Mouse (Mus musculus): ENCODE results near the gene Epb42.
"Not testable (repeated sequence)": the region's sequence is repeated elsewhere in the genome, so short reads cannot be mapped to it uniquely, and the experiment has no call there.

Gene Epb42

DNA sequence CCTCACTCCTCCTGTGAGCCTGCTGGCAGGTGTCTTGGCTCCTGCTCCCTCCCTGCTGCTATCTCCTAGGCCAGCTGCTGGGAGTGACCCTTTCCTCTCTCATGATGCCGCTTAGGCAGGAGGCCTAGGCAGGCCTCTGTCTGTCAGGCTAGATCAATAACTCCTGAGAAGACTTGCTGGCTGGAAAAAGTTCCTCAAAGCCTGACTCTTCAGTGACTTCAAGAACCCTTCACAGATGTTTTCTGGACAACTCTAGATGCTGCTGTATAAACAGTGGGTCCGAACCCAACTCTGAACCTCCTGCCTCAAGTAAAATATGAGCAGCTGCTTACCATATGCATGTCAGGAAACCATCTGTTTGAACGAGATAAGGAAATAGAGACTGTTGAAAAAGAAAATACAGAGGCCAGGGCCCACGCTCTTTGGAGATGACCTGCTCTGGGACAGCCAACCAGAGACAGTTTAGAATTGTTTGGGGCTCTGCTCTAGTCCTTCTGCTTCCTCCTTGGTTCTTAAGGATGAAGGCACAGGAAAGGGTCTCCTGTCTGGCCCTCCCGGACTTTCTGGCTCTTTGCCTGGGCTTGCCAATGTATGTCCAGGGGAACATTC is at the start of gene Epb42:
TSS of gene Epb42 (minus strand) at position 340 of the 609 bp plus-strand sequence.
- in situ Hi-C loops (cut with MboI; ENCODE audit: low sequenced_read_pairs) = no loop called here

- in situ Hi-C loops (cut with MboI; ENCODE audit: low sequenced_read_pairs) = no loop called here
Observed at GRCm38 (mm10) chr2:121085480-121086185, 48.8 kb upstream of the Epb42 start, which contains the start of gene Tgm5. Gene Tgm5, minus strand, starts transcription at chr2:121085841.

DNA sequence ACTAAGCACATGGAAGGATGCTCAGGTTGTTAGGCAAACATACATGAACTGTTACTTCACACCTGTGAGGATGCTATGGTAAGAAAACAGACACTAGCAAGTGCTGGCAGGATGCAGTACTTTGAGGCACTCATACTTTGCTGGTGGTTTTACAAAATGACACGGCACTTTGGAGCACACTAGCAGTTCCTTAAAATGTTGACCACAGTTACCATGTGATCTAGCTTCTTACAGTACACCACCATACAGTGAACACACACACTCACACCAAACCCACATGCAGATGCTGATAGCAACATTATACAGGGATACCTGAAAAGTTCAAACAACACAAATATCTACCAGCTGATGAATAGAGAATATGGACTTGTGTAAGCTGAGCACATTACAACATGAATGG is 45.8 kb upstream of the Epb42 start:
- in situ Hi-C loops (cut with MboI; ENCODE audit: low sequenced_read_pairs) = no loop called here

- in situ Hi-C loops (cut with MboI; ENCODE audit: low sequenced_read_pairs) = no loop called here
Observed at GRCm38 (mm10) chr2:121074747-121075146, 37.9 kb upstream of the Epb42 start.

DNA sequence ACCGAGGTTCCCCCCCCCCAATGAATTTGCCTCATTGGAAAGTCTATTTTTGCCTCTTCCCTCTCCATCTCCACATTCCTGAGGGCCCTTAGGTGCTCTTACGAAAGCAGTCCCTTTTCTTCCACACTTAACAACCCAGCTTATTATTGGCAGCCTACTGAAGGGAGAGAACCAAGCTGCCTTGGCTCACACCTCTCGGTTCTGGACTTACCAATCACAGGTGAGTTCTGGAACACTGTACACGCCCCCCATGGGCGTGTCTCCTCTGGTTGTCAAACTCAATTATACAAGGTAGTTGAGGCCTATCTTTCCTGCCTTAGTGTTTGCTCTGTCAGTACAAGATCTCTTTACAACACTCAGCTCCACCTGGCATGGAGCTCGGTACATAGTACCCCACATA is 35.0 kb upstream of the Epb42 start:
- in situ Hi-C loops (cut with MboI; ENCODE audit: low sequenced_read_pairs) = no loop called here

GRCm38 (mm10) chr2:121069506-121069905 is 32.6 kb upstream of the Epb42 start:
- in situ Hi-C loops (cut with MboI; ENCODE audit: low sequenced_read_pairs) = no loop called here

DNA sequence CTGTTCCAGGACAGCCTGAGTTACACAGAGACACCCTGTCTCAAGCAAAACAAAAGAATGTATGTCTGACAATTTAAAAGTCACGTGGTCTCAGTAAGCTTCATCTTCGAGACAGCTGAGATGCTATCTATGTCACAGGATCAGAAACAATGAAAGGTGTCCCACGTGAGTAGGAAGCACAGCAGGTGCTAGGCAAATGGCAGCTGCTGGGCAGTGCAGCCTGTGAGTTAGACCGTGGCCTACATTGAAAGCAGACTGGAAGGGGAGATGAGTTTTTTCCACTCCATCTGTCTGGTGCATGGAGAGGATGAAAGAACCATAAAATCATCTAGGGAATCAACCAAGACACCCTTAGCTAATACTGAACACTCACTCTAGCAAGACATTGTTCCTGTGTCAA is 30.2 kb upstream of the Epb42 start:
- in situ Hi-C loops (cut with MboI; ENCODE audit: low sequenced_read_pairs) = no loop called here

GRCm38 (mm10) chr2:121061315-121061714 is 24.4 kb upstream of the Epb42 start:
- in situ Hi-C loops (cut with MboI; ENCODE audit: low sequenced_read_pairs) = no loop called here

- in situ Hi-C loops (cut with MboI; ENCODE audit: low sequenced_read_pairs) = no loop called here
Observed at GRCm38 (mm10) chr2:121057997-121058396, 21.1 kb upstream of the Epb42 start.

GRCm38 (mm10) chr2:121055915-121056314 is 19.0 kb upstream of the Epb42 start:
- in situ Hi-C loops (cut with MboI; ENCODE audit: low sequenced_read_pairs) = no loop called here

GRCm38 (mm10) chr2:121054060-121054459 is 17.2 kb upstream of the Epb42 start:
- in situ Hi-C loops (cut with MboI; ENCODE audit: low sequenced_read_pairs) = no loop called here

- in situ Hi-C loops (cut with MboI; ENCODE audit: low sequenced_read_pairs) = no loop called here
Observed at GRCm38 (mm10) chr2:121052176-121052575, 15.3 kb upstream of the Epb42 start.

GRCm38 (mm10) chr2:121045653-121046052 is 8.8 kb upstream of the Epb42 start:
- in situ Hi-C loops (cut with MboI; ENCODE audit: low sequenced_read_pairs) = no loop called here

DNA sequence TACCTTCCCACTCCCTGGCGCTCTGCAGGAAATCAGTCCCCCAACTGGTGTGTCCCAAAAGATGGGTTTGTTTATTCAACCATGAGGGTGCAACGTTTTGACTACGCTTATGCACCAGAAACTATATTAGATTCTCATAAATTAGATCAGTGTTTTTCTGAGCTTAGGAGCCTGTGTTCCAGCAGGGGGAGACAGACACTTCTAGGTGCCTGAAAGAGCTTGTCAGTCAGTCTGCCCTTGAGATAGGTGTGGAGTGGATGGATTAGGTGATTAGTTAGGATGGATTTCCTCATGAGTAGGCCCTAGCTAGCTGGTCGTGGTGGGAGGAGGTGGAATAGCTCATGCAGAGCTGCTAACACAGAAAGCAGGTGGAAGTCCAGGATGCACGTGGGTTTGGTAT is 4.2 kb upstream of the Epb42 start:
- in situ Hi-C loops (cut with MboI; ENCODE audit: low sequenced_read_pairs) = no loop called here

GRCm38 (mm10) chr2:121039382-121039781 is 2.5 kb upstream of the Epb42 start:
- in situ Hi-C loops (cut with MboI; ENCODE audit: low sequenced_read_pairs) = no loop called here

DNA sequence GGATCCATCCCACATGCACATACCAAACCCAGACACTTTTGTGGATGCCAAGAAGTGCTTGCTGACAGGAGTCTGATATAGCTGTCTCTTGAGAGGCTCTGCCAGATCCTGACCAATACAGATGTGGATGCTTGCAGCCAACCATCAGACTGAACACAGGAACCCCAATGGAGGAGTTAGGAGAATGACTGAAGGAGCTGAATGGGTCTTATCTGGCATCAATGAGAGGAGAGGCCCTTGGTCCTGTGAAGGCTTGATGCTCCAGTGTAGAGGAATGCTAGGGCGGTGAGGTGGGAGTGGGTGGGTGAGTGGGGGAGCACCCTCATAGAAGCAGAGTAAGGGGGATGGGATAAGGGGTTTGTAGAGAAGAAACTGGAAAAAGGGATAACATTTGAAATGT is 2.0 kb upstream of the Epb42 start:
- in situ Hi-C loops (cut with MboI; ENCODE audit: low sequenced_read_pairs) = not testable (repeated sequence)

DNA sequence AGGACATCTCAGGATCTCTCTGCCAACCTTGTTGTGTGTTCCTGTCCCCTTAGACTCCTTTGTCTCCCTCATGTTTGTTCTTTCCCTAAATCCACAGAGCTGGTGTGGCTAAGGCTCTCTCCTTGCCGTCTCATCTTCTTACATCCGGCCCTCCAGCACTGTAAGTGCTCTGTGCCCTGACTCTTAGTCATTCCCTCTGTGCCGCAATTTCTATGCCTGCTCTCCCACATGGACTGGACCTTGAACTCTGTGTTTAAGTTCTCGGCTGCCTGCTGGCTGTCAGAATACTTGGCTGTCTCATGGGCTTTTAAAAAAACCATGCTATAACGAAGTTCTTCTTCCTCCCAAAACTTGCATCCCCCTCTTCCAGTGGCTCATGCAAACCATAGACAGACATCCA is 14.0 kb downstream of the Epb42 start:
- in situ Hi-C loops (cut with MboI; ENCODE audit: low sequenced_read_pairs) = no loop called here

GRCm38 (mm10) chr2:121017151-121017550 is 19.7 kb downstream of the Epb42 start:
- in situ Hi-C loops (cut with MboI; ENCODE audit: low sequenced_read_pairs) = no loop called here

DNA sequence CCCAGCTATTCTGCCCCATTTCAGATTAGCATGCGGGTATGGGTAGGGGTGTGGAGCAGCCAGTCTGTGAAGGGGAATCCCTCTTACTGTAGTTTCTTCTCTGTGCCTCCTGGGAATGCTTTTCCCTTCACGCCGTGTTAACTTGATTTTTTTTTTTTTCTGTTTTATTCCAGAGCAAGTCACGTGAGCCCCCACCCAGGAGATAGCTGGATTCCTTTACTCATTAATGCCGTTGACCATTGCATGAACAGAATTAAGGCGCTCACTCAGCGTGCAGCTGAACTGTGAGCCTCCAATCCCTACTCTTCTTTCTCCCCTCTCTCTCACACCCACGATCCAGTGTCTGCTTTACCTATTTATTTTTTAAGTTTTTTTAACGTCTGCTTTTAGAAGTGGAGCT is 20.6 kb downstream of the Epb42 start:
- in situ Hi-C loops (cut with MboI; ENCODE audit: low sequenced_read_pairs) = no loop called here

DNA sequence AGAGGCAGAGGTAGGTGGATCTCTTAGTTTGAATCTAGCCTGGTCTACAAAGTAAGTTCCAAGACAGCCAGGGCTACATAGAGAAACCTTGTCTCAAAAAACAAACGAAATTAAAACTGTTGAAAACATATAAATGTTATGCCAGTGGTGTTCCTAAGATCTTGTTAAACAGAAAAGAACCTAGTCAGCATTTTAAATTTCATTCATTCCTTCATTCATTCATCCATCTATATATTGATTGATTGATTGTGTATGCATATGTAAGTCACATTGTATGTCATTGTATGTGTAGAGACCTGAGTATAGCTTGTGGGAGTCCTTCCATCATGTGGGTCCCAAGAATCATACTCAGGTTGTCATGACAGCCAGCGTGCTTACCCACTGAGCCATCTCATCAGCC is 21.4 kb downstream of the Epb42 start:
- in situ Hi-C loops (cut with MboI; ENCODE audit: low sequenced_read_pairs) = no loop called here

DNA sequence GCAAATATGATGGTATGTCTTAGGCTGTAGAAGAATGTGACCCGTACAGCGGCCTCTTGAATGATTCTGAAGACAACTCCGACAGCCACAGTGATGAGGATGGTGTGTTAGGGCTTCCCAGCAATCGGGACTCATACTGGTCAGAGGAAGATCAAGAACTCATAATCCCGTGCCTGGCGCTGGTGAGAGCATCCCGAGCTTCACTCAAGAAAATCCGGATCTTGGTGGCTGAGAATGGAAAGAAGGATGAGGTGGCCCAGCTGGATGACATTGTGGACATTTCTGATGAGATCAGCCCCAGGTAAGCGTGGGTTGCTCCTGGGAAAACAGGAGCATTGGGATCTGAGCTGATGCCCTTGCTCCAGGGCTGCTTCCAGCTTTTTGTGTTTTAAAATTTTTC is 24.2 kb downstream of the Epb42 start:
- in situ Hi-C loops (cut with MboI; ENCODE audit: low sequenced_read_pairs) = no loop called here

- in situ Hi-C loops (cut with MboI; ENCODE audit: low sequenced_read_pairs) = no loop called here
Observed at GRCm38 (mm10) chr2:121009071-121009677, 27.7 kb downstream of the Epb42 start.

All from CH12F3 (cell line).